Mouse (Mus musculus) ZHBTc4 (cell line): ENCODE data around the gene Tent4b.

Source experiments
- DNase-seq: peaks from one replicate; pipeline ENCODE4 v3.0.0-alpha.2; 2011; ENCODE audit warnings: low read depth, low spot score

Gene Tent4b

DNA sequence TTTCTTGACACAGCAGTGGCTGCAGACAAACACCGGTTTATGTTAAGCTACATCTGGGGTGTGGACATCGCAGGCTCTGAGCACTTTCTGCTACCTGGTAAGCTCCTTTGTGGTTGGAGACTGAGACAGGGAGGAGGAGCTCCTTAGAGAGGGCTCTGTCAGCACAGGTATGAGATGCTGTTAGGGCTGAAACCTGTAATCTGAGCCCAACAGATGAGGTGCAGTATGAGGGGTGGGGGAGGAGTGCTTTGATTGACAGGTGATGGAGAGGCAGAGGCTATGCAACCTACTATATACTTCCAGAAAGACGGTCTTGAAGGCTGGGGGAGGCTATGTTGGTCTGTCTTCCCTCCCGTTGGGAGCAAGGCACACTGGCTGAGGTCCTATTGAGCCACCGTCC is 80.2 kb downstream of the Tent4b start:
- no peak for DNase-seq

DNA sequence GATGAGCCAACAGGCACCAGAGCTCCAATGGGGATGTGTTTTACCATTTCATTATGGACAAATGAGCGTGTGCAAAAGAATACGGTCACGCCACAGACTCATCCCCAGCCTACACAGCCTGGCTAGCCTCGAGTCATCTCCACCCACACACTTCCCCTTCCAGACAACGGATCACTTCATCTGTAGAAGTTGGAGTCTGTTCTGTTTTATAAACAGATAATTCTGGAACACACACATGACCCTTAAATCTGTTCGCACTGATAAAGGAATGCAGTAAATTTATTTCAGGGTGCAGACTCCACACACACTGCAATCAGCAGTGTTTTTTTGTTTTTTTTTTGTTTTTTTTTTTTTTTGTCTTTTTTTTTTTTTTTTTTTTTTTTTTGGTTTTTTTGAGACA is 80.7 kb downstream of the Tent4b start:
- no peak for DNase-seq

DNA sequence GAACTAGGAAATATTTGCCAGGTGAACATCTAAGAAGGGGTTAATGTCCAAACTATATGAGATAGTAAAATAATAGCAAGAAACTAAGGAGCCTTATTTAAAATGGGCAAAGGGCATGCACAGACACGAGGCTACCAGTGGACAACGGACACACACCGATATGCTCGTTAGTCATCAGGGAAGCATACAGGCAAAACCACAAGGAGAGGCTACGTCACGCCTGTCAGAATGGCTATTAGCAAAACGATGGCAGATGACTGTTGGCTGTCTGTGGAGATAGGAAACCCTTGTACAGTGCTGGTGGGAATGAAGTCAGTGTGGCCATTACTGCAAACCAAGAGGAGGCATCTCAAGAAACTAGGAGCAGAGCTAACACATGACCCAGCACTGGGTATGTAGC is 81.9 kb downstream of the Tent4b start:
- DNase-seq = no peak

DNA sequence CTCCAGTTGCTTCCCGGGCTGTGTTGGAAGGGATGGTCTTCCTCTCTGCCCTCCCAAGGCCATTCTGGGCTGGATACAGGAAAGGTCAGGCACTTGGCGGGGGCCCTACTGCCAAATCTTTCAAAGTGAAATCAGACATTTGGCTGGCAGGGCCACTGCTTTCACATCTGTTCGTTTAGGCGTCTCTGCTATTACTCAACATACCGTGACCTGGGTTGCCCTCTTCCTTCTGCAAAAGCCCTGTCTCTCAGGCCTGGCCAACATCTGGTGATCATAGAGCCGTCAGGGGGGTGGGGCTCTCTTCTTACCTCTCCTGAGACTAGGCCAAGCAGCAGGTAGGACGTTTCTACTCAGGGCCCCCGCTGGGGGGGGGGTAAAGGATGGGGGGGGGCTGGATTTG is 83.7 kb downstream of the Tent4b start:
- DNase-seq = no peak

DNA sequence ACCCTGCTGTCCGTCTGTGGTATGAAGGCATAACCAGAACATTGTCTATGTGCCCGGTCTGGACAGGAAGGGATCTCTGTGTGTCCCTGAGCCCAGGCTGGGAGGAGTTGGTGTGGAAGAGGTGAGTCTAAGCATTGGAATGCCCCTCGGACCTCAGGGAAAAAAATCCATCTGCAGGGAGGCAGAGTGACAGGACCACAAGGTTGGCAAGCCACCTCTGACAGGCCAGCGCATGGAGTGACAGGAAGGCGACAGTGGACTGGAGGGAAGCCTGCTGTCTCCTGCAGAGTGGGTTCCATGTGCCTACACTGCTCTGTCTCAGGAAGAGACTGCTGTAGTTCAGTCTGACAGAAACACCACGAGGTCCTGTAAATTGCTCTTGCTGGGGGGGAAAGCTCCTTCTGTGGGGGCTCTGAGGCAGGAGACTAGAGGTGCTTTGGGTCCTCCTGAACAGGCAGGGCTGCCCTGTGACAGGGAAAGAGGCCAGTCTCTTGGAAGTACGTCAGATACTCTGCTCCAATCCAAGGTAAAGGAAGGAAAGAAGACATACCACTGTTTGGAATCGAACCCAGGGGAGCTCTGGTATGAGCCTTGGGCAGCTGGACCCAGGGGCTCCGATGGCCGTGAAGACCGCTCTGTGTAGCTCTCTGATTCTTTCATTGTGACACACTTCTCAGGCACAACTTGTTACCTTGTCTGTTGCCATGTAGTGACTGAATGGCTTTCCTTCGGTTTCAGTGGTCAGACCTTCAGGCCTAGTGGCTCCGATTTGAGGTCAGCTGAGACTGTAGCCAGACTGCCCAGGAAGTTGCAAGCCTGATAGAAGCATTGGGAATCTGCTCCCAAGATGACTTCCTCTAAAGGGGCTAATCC is 84.5 kb downstream of the Tent4b start:
- no peak for DNase-seq

DNA sequence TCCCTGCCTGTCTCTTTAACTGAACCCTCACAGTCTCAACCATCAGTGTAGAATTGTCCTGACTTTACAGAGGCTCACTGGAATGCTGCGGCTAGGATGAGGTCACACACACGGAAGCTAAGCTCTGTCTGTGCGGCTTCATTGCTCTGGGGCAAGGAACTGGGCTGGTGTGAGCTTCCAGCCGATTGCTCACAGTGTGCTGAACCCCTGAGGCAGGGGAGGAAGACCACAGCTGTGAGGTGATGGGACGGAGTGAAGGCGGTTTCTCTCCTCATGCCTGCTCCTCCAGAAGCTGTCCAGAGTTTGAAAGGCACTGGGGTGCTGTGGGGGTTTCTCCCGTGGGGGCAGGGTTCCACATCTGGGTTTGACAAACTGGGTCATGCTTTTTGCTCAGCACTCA is 85.7 kb downstream of the Tent4b start:
- no peak for DNase-seq

DNA sequence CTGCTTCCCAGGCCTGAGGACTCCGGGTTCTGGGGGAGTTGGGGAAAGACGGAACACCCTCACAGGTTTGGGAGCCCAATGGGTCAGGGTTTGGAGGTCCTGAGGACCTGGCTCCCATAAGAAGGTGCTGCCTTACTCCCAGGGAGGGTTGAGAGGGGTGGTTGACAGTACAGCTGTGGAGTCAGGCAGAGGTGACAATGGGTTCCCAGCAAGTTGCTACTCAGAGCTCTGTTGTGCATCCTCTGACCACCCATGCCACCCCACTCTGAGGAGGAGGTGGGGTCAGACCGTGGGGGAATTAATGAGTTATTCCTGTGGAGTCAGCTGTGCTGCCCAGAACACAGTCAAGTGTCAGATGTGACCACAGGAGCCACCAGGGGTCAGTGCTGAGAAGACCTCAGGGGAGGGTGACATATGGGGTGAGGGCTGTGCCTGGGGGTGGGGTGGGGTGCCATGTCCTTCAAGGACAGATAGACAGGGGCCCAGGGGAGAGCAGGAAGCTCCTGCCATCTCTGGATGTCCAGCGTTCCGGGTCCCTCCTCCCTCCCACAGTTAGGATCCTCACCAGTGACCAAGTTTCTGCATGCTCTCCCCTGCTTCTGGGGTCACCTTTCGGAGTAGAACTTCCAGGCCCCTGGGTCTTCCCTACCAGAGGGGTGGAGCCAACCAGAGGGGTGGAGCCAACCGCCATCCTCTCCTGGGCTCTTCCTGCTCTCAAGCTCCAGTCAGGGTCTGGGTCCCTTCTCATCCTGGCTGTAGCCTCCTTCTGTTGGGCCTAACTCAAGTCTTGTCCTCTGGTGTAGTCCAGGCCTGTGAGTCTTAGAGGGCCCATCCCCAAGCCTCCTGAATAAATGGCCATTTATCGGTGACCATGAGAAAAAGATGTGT is 86.7 kb downstream of the Tent4b start:
- no peak for DNase-seq

DNA sequence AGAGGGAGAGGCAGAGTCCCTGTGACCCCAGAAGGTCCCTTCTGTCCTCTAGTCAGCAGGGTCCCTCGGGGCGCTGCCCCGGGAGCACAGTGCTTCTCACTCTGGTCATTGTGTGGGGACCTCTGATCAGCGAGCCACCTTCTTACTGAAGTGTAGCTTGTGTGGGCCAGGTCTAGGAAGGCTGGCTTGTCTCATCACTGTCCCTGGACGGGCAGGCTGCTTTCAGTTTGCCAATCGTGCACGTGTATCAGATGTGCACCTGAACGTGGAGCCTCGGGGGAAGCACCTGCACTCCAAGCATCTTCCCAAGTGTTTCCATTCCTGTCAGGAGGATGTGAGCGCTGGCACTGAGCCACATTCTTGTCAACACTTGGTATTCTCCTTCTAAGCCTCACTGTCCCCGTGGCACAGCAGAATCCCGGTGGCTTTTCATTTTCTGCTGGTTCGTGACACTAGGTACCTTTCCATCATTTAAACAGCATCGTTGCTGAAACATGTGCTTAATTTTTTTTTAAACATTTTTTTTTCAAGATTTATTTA is 87.5 kb downstream of the Tent4b start:
- no peak for DNase-seq

DNA sequence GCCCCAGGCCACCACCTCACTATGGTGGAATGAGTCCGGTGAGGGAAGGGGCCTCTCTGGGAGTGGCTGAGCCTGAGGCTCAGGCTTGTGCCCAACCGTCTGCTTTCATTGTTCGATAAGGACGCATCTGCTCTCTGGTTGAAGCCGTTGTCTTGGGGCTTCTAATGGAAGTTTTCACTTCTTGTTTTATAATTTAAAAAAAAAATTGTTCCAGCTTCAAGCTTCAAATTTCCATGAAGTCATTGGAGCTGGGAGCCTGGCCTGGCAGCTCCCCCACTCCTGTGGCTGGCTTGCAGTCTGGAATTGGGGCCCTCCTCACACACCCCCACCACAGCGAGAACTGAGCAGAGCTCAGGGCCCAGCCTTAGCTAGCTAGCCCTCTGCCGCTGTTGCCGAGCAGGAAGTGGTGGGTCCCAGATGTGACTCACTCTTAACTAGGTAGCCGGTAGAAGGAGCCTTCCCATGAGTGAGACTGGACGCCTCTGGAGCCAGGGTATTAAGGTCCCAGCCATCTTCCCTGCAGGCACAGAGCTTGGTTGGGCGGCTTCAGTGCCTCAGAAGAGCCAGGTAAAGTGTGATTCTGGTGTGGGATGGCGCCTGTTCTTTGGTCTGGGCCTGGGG is 89.7 kb downstream of the Tent4b start:
- no peak for DNase-seq

DNA sequence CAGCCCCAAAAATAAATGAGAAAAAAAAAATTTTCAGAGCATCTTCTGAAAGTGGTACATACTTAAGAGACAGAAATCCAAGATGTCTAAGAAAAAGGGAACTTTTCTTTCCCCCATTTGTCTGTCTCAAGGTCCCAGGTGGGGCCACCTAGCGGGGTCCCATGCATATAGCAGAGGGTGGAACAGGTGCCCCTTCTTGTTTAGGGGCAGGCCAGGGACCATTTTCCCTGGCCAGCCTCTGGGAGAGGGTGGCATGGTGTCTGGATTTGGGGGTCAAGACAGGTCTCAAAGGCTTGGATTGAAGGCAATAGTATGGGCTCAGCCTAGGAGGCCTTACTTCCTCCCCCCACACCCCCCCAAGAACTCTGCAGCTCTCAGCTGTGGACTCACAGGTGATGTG is 90.9 kb downstream of the Tent4b start:
- no peak for DNase-seq

DNA sequence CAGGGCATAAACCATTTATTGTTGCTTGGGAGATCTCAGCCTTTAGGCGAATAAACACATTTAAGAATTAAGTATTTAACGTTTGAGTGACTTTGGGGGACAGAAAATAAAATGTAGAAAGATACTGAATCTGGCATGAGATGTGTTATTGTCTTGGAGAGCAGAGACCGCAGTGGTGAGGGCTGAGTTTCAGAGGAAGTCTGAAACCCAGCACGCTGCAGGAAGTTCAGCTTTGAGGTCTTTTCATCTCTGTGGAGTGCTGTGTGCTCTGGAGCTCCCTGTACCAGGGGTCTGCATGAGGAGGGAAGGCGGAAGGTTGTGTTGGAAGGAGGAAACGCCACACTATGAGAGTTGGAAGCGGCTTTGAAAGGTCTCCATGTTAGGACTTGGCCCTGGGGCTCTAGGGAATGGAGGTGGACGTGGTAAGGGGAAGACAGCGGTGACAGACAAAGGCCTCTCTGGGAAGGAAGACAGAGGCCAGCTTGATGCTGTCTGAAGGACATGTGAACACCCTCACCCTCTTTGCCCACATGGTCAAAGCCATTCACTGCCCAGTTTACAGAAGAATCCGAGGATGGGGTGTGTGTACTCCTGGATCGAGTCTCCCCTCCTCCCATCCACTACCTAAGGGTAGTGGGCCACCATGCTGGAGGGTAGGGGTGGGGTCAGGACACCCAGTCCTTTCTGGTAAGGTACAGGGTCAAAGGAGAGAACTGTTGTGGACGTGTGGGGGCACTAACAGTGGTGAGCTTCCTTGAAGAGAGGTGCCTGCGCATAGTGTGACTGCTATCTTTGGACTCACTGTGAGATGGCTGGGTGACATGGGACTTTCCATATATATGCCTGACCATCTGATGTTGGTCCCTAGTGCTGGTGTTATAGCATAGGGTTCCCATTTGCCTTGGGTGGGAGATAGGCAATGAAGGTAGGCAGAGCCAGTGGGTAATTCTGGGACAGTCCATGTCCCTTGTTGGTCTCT is 91.6 kb downstream of the Tent4b start:
- DNase-seq = no peak

DNA sequence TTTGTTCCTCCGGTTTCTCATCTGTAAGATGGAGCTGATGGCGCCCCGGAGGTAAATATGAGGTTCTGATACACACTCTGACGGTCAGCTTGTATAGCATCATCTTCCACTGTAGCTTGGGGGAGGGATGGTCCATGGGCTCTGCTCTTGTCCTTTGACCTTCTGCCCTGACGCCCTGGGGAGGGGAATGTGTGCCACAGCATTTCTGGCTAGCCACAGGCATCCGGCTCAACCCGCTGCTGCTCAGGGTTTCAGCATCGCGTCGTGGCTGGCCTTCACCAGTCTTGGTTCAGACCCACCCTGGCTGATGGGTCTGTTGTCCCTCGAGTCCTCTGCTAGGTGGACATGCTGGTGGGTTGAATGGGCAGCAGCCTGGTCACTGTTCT is 92.3 kb downstream of the Tent4b start:
- no peak for DNase-seq

DNA sequence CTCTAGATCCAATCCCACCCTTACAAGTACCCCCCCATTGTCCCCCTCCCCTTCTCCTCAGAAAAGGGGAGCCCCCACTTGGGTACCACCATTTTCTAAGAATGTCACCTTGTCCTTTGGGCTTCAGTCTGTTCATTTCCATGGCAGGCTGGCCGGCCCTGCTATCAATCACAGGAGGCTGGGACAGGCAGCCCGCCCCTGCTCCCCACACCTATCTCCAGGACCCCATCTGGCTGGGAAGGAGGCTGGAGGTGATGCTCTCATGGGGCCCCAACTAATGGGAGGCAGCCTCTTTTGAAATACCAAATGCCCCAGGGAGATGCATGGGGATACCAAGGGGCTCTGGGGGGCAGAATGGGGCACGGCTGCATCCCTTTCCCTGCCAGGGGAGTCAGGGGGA is 93.9 kb downstream of the Tent4b start:
- DNase-seq = no peak

DNA sequence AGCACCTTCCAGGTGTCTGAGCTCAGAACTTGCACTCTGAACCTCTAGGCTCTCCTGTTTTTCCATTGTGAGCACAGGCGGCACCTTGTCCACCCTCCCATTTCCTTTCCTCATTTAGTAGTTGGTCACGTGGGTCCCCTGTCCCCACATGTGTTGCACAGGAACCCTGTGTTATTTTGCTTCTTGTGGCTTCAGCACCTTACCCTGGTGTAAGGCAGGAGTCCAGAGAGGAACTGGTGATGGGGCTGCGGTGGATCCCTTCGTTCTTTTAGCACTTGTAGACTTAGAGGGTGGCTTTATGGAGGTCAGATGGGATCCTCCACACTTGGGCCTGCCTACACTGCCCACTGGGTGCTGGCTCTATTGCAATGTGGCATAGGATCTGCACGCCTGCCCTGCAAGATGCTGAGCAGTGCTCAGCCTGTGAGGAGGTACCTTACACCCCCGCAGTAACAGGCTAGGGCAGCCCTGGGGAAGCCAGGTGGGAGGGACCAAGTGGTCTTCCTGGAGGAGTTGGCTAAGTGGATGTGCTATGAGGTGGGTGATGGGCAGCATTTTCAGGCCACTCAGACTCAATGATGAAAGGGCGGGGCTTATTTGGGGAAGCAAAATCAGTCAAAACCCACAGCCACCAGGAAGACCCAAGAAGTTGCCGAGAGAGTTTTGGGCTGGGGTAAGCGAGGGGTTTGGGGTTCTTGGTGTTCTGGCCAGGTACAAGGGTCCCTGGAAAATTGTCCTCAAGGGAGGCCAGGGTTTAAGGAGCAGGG is 94.8 kb downstream of the Tent4b start:
- no peak for DNase-seq

DNA sequence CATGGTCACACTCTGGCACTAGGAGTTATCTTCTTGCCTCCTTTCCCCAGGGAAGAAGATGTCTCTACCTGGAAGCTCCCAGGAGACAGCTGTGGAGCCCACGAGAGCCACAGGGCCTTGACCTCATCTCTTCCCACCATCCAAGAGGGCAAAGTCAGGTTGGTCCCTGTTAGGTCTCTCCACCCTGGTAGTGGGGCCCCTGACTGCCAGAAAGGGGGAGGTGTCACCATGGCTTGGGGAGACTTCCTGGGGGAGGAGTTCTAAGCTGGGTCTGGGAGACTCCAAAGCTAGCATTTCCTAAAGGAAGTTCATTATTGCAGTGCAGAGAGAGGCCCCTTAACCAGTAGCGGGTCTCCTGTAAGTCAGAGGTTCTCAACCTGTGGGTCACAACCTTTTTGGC is 96.0 kb downstream of the Tent4b start:
- no peak for DNase-seq

DNA sequence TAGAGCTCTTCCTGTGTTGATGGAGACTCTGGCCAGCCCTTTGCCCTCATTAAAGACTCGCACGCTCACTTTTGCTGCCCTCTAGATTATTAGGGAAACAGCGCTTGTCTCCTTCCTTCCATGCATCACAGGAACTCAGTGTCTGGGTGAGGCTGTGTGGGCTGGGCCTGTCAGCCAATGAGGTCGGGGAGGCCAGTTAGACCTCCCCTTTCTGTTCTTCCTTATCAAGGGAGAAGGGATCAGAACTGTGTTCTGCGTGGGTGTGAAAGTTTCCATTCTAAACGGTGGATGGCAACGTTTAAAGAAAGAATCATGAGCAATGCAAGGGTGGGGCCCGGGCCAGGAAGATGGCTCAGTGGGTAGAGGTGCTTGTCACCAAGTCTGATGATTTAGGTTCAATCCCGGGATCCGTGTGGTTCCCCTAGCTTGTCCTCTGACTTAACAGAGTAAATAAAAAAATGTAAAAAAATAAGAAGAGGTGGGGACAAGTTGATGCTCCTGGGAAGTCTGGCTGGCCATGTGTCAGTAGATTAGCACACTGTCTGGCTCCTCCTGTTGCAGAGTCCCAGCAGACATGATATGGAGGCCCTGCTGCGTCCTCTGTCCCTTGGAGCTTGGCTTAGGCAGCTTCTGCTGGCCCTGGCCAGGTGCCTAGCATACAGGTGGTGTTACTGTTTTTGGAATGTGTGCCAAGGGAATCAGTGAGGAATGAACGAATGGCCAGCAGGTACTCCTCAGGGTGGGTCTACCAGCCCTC is 99.1 kb downstream of the Tent4b start:
- DNase-seq = no peak

DNA sequence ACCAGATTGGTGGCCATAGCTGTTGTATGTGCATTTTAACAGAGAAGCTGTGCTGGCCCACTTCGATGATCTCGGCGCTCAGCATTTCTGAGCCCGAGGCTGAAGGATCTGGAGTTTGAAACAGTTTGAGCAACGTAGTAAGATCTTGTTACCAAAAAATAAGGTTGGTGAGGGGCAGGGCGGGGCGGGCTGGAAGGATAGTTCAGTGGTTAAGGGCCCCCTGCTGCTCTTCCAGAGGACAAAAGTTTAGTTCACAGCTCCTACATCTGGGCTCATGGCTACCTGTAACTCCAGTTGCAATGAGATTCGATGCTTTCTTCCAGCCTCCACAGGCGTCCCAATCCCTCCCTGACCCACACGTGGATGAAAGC is 99.7 kb downstream of the Tent4b start:
- no peak for DNase-seq

DNA sequence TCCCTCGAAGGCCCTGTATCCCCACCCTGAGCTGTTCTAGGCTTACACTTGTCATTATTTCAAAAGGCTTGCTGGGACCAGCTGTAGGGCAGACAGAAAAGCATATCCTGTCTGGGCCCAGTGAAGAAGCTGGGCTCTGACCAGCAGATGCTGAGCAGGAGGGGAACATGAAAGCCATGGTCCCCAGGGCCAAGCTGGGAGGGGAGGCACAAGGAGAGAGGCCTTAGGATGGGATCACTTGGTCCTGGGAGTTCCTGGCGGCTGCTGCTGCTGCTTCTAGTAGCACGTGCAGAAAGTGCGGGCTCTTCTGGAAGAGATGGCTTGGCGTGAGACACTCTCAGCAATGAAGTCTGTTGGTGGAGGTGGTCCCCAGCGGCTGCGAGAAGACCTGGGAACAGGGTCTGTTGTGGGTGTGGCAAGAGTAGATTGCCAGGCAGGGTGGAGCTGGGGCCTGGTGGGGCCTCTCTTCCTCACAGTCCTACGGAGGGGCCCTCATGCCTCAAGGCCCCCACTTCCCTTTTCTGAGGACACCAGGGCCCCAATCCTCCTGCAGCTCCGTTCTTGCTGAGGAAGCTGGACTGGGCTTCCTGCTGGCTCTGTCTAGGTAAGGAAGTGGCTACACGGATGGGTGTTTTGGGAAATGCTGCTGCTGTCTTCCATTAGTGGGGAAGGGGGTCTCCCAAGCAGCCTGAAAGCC is 101.0 kb downstream of the Tent4b start:
- no peak for DNase-seq
